Mouse (Mus musculus) adrenal gland, postnatal 14 days (tissue): Measurements from ENCODE around the gene Rab7. TPM values are rescaled to one million over a fixed set of nuclear protein-coding genes. Genes with fewer than 3 reads are reported as not detected.

ENCODE experiments used
- DNase-seq: peaks from one replicate; pipeline ENCODE4 v3.0.0; 2021; ENCODE audit warnings: mixed read lengths
- long read RNA-seq, 2 experiments: library from polyadenylated mRNA; stranded (forward); transcript quantifications; one replicate each; pipeline ENCODE4 v2.0.0; 2021
- total RNA-seq: library from RNA; stranded (reverse); gene quantifications from 2 replicates; pipeline ENCODE4 v1.2.3, GENCODE M21; 2021

Gene Rab7
- 280 and 282 TPM in 2 replicates for total RNA-seq
- long read RNA-seq, experiment 1, transcript Rab7-205 (6 exons, 2,159 nt): major isoform, 396 of 434 reads
- long read RNA-seq, experiment 1, partial matches to known transcripts: 22 of 434 reads
- long read RNA-seq, experiment 1, other reads (novel, unspliced or antisense): 16 of 434 reads
- long read RNA-seq, experiment 2, transcript Rab7-205 (6 exons, 2,159 nt): major isoform, 257 of 287 reads
- long read RNA-seq, experiment 2, partial matches to known transcripts: 14 of 287 reads
- long read RNA-seq, experiment 2, other reads (novel, unspliced or antisense): 16 of 287 reads

GRCm38 (mm10) chr6:88044577-88045405, at the start of gene Rab7:
TSS of gene Rab7 (minus strand) at chr6:88045270.
- DNase-seq: peak; percentile 98

DNA sequence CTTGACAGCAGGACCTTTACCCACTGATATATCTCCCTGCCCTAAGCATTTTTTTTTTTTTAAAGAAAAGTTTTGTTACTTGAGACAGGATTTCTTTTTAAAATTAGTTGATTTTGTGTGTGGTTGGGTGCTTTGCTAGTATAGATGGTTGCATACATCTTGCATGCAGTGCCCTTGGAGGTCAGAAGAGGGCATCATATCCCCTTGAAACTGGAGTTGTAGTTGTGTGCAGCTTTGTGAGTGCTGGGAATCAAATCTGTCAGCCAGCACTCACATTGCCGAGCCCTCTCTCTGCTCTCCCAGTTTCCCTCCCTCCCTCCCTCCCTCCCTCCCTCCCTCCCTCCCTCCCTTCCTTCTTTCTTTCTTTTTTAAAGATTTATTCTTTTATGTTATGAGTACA, 43.9 kb upstream of the Rab7 start:
- no peak for DNase-seq

DNA sequence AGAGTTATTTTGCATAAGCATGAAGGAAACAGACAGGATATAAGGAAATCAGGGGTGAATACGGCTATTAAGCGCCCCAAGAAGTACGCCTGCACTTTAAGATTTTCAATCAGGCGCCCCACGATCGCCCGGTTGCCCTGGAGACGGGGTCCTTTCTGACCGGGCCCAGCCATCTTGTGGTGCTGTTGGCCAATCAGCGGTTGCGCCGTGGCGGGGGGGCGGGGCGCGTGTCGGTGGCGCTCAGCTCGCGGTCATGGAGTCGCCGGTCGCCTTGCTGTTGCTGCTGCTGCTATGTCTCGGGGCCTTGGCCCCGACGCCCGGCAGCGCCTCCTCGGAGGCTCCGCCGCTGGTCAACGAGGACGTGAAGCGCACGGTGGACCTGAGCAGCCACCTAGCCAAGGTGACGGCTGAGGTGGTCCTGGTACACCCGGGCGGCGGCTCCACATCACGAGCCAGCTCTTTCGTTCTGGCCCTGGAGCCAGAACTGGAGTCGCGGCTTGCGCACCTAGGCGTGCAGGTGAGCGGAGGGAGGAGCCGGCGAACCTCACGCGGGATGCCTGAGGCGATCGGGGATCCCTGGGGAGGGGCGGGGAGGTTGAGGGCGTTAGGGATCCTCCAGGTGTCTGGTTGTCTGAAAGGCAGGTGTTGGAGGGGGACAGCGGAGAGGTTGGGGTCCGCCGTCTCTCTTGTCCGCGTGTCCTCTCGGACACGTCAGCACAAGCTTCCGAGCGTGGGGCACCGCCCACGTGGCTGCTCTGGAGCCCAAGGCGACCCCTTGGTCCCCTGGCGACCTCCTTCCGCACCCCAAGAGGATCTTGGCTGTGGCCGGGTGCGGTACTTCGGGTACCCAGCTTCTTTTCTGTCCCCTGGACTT, 39.4 kb upstream of the Rab7 start, which contains the start of gene Rpn1:
Gene Rpn1, plus strand, starts transcription at position 205 of the 874 bp plus-strand sequence.
- peak; percentile 100 for DNase-seq

DNA sequence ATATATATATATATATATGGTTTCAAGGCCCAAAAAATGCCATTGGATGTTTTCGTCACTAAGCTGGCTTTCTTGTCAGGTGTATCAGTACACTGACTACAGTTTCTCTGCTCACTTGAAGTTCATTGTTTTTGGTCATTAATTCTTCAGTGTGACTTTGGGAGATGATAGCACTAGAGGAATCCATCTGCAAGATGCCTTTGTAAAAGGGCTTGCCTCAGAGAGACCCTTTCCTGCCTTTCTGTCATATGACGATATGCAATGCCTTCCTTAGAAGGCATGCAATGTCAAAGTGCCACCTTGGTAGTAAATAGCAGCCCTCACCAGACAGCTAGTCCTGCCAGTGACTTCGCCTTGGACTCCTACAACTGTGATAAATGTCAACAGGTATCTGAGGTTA, 38.6 kb upstream of the Rab7 start:
- no peak for DNase-seq

GRCm38 (mm10) chr6:88083095-88083494, 38.0 kb upstream of the Rab7 start:
- DNase-seq: no peak

DNA sequence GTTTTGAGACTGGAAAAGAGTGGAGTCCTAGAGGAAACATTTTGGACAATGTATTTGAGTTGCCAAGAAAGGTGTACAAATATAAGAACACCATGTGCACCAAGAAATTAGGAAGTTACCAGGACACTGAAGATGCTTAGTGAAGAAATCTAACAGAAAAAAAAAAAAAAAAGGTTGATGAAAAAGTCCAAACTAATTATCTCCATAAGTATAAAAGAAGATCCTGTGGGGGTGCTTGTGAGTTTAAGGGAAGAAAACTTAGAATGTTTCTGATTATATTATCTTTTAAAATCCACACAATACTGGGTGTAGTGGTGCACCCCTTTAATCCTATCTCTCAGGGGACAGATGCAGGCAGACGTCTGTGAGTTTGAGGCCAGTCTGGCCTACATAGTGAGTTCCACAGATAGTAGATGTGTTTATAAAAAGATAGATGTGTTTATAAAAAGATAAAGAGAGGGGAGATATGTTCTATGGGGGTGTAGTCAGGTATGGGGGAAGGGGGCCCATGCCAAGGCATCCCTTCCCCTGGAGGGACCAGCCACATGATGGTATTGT, 31.0 kb upstream of the Rab7 start:
- no peak for DNase-seq

DNA sequence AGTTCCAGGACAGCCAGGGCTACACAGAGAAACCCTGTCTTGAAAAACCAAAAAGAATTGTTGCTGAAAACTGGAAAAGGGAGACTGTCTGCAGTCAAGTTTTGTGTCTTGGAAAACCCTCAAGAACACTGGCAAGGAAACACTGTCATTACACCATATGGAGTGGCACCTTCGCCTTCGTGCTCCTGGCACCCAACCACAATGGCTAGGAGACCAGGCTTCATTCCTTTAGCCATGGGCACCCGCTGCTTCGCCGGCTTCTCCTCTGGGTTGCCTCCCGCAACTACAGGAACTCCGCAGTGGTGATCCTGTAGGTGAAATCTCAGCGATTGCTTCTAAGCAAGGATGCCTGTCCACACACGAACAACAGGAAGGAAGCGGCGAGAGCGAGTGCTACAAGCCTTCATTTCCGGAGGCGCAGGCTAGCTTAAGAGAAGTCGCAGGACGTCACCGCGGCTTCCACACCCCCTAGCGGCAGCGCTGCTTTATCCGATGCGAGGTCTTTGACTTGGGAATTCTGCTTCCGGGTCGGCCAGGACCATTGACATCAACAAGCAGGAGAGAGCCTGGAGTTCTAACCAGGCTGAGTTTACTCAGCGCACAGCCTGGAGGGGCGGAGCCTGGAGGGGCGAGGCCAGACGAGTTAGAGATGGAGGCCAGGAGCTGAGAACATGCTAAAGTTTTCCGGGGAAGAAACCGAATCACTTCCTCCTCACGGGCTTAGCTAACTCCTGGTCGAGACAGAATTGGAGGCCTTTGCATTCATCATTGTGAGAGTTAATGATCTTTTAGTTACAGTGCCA, 29.9 kb upstream of the Rab7 start:
- DNase-seq: peak; percentile 97

DNA sequence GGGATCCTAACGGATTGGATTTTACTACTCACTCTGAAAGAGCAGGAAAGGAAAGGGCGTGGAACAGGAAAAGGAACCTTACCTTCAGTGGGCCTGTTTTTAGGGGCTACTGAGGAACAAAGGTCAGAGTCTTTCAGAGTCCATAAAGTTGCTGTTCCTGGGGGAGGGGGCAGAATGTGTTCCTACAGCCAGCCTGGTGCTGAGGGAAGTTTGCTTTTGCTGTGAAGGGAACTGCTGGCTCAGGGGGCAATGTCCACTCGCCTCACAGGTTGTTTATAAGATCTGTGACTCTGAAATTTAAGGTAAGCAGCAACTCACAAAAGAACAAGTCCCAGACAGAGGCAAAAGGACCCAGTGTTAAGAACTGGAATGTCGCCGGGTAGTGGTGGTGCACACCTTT, 26.1 kb upstream of the Rab7 start:
- no peak for DNase-seq

DNA sequence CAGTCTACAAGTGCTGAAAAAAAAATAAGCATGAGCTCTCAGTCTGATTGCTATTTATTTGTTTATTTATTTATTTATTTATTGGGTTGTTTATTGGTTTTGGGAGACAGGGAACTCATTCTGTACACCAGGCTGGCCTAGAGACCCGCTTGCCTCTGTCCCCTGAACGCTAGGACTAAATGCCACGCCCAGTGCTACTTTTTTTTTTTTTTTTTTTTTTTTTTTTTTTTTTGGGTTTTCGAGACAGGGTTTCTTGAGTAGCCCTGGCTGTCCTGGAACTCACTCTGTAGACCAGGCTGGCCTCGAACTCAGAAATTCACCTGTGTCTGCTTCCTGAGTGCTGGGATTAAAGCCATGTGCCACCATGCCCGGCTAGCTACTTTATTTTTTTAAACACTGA, 25.4 kb upstream of the Rab7 start:
- no peak for DNase-seq

DNA sequence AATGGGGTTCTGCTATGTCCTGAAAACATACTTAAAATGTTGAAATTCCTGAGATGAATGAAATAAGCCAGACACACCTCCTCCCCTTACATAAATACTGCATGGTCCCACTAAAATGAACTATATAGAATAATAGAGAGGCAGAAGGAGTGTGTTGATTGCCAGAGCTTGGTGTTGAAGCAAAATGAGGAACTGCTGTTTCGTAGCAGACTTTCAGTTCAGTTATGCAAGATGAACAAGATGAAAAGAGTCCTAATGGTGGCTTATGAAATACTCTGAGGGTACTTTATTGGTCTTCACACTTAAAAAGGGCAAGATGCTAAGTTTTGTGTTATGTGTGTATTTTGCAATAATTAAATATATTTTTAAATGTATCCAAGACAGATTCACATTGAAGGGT, 23.7 kb upstream of the Rab7 start:
- no peak for DNase-seq

- no peak for DNase-seq
Observed at GRCm38 (mm10) chr6:88067722-88068121, 22.7 kb upstream of the Rab7 start.

- DNase-seq: no peak
Observed at GRCm38 (mm10) chr6:88065968-88066367, 20.9 kb upstream of the Rab7 start.

DNA sequence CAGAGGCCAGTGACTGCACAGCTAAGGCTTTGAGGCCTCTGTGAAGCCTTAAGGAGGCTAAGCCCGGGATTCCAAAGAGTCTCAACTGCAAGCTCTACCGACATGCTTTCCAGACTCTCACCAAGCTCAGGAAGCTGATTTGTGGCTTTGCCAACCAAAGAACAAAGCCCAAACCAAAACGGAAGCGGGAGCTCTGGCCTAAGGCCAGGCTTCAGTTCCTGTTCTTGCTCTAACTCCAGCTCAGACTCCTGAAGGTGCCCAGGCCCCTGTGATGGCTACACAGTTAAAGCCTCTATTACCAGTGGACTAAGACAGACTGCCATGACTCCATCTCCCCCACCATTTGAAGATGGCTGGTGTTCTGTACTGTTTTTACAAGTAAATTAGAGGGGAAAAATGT, 20.0 kb upstream of the Rab7 start:
- DNase-seq: peak; percentile 66

GRCm38 (mm10) chr6:88064072-88064642, 19.1 kb upstream of the Rab7 start:
- no peak for DNase-seq

- DNase-seq: no peak
Observed at GRCm38 (mm10) chr6:88062398-88062797, 17.3 kb upstream of the Rab7 start.

DNA sequence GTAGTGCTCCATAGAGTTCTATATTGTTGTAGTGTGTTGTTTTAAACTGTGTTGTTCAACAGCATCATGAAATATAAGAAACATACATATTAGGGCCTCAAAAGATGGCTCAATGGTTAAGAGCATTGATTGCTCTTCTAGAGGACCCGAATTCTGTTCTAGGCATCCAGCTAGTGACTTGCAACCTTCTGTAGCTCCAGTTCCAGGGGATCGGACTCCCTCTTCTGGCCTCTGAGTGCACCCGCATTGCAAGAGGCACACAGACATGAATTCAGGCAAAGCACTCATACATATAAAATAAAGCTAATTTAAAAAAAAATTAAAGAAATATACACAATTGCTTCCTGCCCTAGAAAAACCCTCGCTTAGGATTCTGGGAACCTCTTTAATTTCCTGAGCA, 16.3 kb upstream of the Rab7 start:
- no peak for DNase-seq

- no peak for DNase-seq
Observed at GRCm38 (mm10) chr6:88060602-88061001, 15.5 kb upstream of the Rab7 start.

GRCm38 (mm10) chr6:88059903-88060302, 14.8 kb upstream of the Rab7 start:
- DNase-seq: no peak

GRCm38 (mm10) chr6:88056866-88057265, 11.8 kb upstream of the Rab7 start:
- no peak for DNase-seq

DNA sequence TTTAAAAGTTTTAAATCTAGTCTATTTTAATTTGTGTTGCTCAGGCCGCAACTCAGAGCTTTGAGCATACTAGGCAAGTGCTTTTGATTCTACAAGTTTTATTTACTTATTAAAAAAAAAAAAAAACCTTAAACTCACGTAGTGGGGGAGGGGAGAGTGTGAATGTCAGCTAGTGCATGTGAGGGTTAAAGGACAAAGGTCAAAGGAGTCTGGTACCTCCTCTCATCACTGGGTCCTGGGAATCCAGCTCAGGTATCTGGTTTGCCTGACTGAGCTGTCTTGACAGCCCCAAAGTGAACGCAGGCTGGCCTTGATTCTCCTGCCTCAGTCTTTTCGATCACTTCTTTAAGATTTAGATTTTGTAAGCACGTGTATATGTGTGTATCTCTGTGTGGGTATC, 10.6 kb upstream of the Rab7 start:
- DNase-seq: no peak
